Mouse (Mus musculus) testis, adult 2 months (tissue): ENCODE measurements around the gene Car10. TPM values are rescaled to one million over a fixed set of nuclear protein-coding genes. Genes with fewer than 3 reads are reported as not detected.

Source experiments
- H3K27ac ChIP-seq: fragments of 200-500 bp; 2 replicates; pipeline ENCODE4 v1.5.1; 2012; ENCODE audit warnings: low read depth, low read length; ENCODE audit not compliant: control insufficient read depth, insufficient read depth
- H3K27me3 ChIP-seq: fragments of 200-500 bp; 2 replicates; pipeline ENCODE4 v1.6.1; 2012; ENCODE audit warnings: mild to moderate bottlenecking, low read length, moderate library complexity; ENCODE audit not compliant: control insufficient read depth, insufficient read depth
- H3K36me3 ChIP-seq: fragments of 200-500 bp; 2 replicates; pipeline ENCODE4 v1.6.1; 2012; ENCODE audit warnings: mild to moderate bottlenecking, low read length; ENCODE audit not compliant: control insufficient read depth, insufficient read depth
- H3K4me1 ChIP-seq: fragments of 200-500 bp; 2 replicates; pipeline ENCODE4 v1.6.1; 2012; ENCODE audit warnings: low read length; ENCODE audit not compliant: control insufficient read depth, insufficient read depth
- H3K4me3 ChIP-seq: fragments of 200-500 bp; 2 replicates; pipeline ENCODE4 v1.5.1; 2012; ENCODE audit warnings: low read depth, mild to moderate bottlenecking, low read length, moderate library complexity, mixed read lengths; ENCODE audit not compliant: control insufficient read depth
- CTCF ChIP-seq: fragments of 200-500 bp; IDR thresholded peaks from 2 replicates; pipeline ENCODE4 v1.5.1; 2012; ENCODE audit warnings: low read depth, mild to moderate bottlenecking, inconsistent platforms, low read length, moderate library complexity; ENCODE audit not compliant: control insufficient read depth, insufficient read depth, insufficient replicate concordance
- POLR2A ChIP-seq: fragments of 200-500 bp; IDR thresholded peaks from 2 replicates; pipeline ENCODE4 v1.6.1; 2012; ENCODE audit warnings: low read depth, mild to moderate bottlenecking, inconsistent platforms, low read length, moderate library complexity; ENCODE audit not compliant: control insufficient read depth
- polyA plus RNA-seq: library from polyadenylated mRNA; depleted of rRNA; stranded (reverse); fragments of >200 nt; gene quantifications from 2 replicates; pipeline ENCODE4 v1.2.3, GENCODE M21; 2012

Car10 gene
- polyA plus RNA-seq, 1 experiment: not detected

DNA sequence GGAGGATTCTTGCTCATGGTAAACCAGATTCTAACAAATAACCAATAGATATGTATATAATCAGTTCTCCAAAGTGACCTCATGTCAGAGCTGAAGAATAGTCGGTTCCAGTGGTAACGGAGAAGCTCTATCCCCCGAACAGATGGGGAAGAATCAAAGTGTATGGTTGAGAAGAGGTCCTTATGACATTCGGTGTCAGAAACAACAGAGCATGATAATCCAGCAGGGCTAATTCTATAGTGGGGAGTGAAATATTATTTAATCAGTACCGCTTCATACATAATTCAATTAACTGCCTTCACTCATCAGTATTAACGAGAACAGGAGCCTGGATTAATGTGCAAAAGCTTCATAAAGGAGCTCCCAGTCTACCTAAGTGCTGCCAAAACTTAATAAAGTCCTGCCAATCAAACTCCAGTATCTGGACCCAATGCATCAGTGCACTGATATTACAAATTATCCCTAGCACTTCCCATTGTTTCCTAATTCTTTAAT lies 152.0 kb downstream of the Car10 start:
- H3K27me3 ChIP-seq: no peaks in the 10 kb centered on the region
- no peak overlapping the region for H3K27ac ChIP-seq
- H3K4me1 ChIP-seq: no peaks in the 10 kb centered on the region
- no peak overlapping the region for H3K4me3 ChIP-seq
- TF ChIP-seq POLR2A (no peak), CTCF (no peak)
- no peaks in the 10 kb centered on the region for H3K36me3 ChIP-seq

DNA sequence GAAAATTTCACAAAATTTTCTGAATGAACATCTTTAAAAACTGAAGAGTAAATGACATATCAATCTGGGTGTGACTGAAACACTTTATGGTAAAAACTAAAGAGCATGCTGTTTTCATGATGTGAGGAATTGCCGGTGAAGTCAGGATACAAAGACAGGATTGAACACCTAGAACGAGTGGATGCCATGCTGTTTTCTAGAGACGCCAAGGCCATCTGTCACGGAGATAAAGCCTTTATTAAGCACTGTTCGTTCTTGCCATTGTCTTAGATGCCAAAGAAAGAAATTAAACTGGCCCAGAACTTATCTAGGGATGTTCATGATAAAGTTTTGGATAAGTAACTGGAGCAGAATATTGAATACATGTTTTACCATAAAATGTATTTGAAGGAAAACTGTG lies 153.9 kb downstream of the Car10 start:
- TF ChIP-seq CTCF: no peak
- TF ChIP-seq POLR2A: no peak
- Histone ChIP-seq H3K4me3 (no peak overlapping the region), H3K4me1 (no peaks in the 10 kb centered on the region), H3K27ac (no peak overlapping the region), H3K36me3 (no peaks in the 10 kb centered on the region), H3K27me3 (no peaks in the 10 kb centered on the region)

DNA sequence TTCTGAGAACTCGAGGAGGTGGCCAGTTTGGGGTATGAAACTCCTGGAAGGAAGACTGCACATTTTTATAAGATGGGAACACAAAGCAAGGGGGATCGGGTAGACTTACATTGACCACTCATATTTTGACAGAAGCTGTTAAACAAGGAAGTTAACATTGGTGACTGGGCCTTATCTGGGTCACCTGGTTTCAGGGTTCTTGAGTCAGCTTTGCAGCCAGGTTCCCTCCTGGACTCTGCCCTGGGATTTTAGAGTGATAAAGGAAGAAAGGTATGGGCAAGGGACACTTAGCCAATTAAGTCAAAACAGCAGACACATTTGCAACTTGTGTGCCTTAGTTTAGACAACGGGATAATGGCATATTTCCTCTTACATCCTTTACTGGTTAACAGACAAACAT lies 166.2 kb downstream of the Car10 start:
- Histone ChIP-seq H3K27me3 (no peaks in the 10 kb centered on the region), H3K36me3 (no peaks in the 10 kb centered on the region), H3K27ac (no peak overlapping the region), H3K4me3 (no peak overlapping the region), H3K4me1 (no peaks in the 10 kb centered on the region)
- TF ChIP-seq POLR2A (no peak), CTCF (no peak)

DNA sequence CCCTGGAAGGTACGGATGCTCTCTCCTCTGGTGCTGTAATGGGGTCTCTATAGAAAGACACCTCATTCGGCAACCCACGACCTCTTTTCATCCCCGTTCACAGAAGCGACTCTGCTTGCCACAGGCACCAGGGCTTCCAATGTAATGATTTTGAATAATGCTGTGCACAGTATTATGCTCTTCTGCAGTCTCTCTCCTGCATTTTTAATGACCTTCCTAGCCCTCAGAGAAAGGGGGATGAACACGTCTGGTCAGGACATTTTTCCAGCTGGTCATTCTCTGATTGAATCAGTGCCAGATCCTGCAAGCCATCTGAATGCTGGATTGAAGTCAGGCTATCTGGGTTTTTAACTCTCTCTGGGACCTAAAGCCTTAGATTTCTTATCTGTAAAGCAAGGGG lies 174.2 kb downstream of the Car10 start:
- Histone ChIP-seq H3K4me3 (no peak overlapping the region), H3K4me1 (no peaks in the 10 kb centered on the region), H3K27ac (no peak overlapping the region), H3K27me3 (no peaks in the 10 kb centered on the region), H3K36me3 (no peaks in the 10 kb centered on the region)
- no peak for TF ChIP-seq POLR2A
- no peak for TF ChIP-seq CTCF

DNA sequence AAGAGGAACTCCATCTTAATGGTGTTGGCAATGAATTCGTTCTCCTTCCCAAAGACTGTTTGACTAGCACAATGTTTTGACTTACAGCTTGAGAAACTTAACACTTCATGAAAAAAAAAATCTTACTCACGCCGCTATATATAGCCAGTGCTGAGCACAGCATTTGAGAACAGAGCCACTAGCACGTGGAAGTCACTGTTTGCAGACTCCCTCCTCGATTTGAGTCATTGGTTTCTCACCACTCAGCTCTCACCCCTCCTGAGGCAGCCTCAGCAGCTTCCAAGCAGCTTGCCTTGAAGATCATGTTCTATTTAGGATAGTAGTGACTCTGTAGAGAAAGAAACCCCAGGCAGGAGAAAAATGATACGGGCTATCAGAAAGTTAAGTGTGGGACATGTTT lies 176.1 kb downstream of the Car10 start:
- Histone ChIP-seq H3K27me3 (no peaks in the 10 kb centered on the region), H3K4me3 (no peak overlapping the region), H3K27ac (no peak overlapping the region), H3K4me1 (no peaks in the 10 kb centered on the region), H3K36me3 (no peaks in the 10 kb centered on the region)
- TF ChIP-seq POLR2A (no peak), CTCF (no peak)

DNA sequence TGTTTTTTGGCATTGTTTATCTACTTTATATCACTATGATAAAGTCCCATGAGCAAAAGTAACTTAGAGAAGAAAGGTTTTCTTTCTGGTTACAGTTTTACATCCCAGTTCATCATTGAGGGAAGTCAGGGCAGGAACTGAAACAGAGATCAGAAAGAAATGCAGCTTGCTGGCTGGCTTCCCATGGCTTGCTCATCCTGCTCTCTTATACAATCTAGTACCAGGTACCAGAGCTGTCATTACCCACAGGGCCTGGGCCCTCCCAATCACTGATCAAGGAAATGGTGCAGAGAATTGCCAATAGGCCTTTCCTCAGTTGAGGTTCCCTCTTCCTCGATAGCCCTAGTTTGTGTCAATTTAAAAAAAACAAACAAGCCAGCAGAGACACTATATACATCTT lies 195.8 kb downstream of the Car10 start:
- Histone ChIP-seq H3K4me3 (no peak overlapping the region), H3K27me3 (no peaks in the 10 kb centered on the region), H3K27ac (no peak overlapping the region), H3K4me1 (no peaks in the 10 kb centered on the region), H3K36me3 (no peaks in the 10 kb centered on the region)
- no peak for TF ChIP-seq POLR2A
- TF ChIP-seq CTCF: no peak

DNA sequence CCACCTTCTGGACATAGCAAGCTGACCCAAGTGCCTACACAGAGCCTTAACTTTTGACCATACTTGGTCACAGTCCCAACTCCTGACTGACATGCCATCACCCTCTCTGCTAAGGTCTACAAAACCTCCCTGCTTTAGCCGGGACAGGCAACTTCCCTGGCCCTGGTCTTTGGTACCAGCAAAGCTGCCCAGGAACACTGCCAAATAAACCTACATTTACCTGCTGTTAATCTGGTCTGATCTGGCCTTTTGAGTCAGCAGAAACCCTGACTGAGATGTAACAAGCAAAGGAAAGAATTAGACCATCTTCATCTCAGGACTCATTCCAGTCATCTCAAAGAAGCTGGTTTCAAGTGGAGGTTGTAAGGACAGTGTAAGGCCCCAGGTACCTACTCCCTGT lies 212.2 kb downstream of the Car10 start:
- no peak overlapping the region for H3K27ac ChIP-seq
- H3K4me3 ChIP-seq: no peak overlapping the region
- TF ChIP-seq CTCF (no peak), POLR2A (no peak)
- no peaks in the 10 kb centered on the region for H3K27me3 ChIP-seq
- no peaks in the 10 kb centered on the region for H3K36me3 ChIP-seq
- H3K4me1 ChIP-seq: no peaks in the 10 kb centered on the region

DNA sequence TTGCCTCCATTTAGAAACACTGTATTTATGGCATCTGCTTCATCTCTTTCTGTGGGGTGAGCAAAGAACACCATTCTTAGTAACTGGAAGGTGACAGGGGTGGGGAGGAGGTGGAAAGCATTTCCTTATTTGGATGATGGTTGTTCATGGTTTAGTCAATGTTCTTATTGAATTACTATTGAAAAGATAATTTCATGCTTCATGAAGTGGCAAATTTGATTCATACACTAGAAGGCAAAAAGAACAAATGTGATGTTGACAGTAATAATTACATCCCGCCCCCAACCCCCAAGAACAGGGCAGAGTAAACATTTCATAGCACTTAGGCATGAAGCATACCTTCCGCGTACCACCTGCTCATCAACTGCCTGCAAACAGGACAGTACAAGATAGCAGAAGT lies 239.9 kb downstream of the Car10 start:
- H3K27me3 ChIP-seq: no peaks in the 10 kb centered on the region
- H3K4me3 ChIP-seq: no peak overlapping the region
- H3K27ac ChIP-seq: no peak overlapping the region
- no peaks in the 10 kb centered on the region for H3K36me3 ChIP-seq
- no peaks in the 10 kb centered on the region for H3K4me1 ChIP-seq
- TF ChIP-seq POLR2A: no peak
- TF ChIP-seq CTCF: no peak
